Mouse (Mus musculus) hindbrain, postnatal 0 days (tissue): ENCODE data around the gene Dpp6. TPM values are rescaled to one million over a fixed set of nuclear protein-coding genes. Genes with fewer than 3 reads are reported as not detected.

Experiments used
- ATAC-seq: fragments of 200-750 bp; cut with Nextera tagmentation; 2 replicates; pipeline ENCODE4 v1.8.0; 2017; ENCODE audit warnings: mild to moderate bottlenecking, moderate TSS enrichment, moderate library complexity
- DNase-seq: peaks from one replicate; pipeline ENCODE4 v3.0.0-alpha.2; 2015; ENCODE audit warnings: low spot score
- H3K27ac ChIP-seq: fragments of 300-500 bp; sonication (generic); 2 replicates; pipeline ENCODE4 v1.5.1; 2014; ENCODE audit warnings: mild to moderate bottlenecking
- H3K27me3 ChIP-seq: fragments of 300-500 bp; sonication (generic); 2 replicates; pipeline ENCODE4 v1.6.1; 2014; ENCODE audit warnings: low read length, mixed read lengths; ENCODE audit not compliant: insufficient read depth
- H3K36me3 ChIP-seq: fragments of 300-500 bp; sonication (generic); 2 replicates; pipeline ENCODE4 v1.6.1; 2014; ENCODE audit warnings: low read length, mixed read lengths; ENCODE audit not compliant: insufficient read depth
- H3K4me1 ChIP-seq: fragments of 300-500 bp; sonication (generic); 2 replicates; pipeline ENCODE4 v1.6.1; 2014; ENCODE audit warnings: antibody characterized with exemption, low read length, mixed read lengths; ENCODE audit not compliant: insufficient read depth
- H3K4me2 ChIP-seq: fragments of 300-500 bp; sonication (generic); 2 replicates; pipeline ENCODE4 v1.6.1; 2014; ENCODE audit warnings: low read depth, mild to moderate bottlenecking, low read length, moderate library complexity, mixed read lengths
- H3K4me3 ChIP-seq: fragments of 300-500 bp; sonication (generic); 2 replicates; pipeline ENCODE4 v1.5.1; 2014; ENCODE audit warnings: low read length
- H3K9ac ChIP-seq: fragments of 300-500 bp; sonication (generic); replicated peaks from 2 replicates; pipeline ENCODE4 v1.6.1; 2014; ENCODE audit warnings: mild to moderate bottlenecking, low read length, moderate library complexity, mixed read lengths
- H3K9me3 ChIP-seq: fragments of 300-500 bp; sonication (generic); 2 replicates; pipeline ENCODE4 v1.6.1; 2016; ENCODE audit warnings: low read length, mixed read lengths
- CTCF ChIP-seq: IDR thresholded peaks from 2 replicates; pipeline ENCODE4 v1.5.1; 2016; ENCODE audit warnings: antibody characterized with exemption, control low read depth, low read depth
- WGBS: fragments of 180-500 bp; shearing (Covaris S2); extraction: QIAGEN DNeasy Blood & Tissue Kit; methylation state at CpG from one replicate; pipeline ENCODE4 v1.1.7; 2014; 5-methylcytosine and 5-hydroxymethylcytosine counted together
- polyA plus RNA-seq: library from polyadenylated mRNA; unstranded; fragments of >200 nt; fragmentation: Nextera tagmentation; extraction: Ambion mirVana; gene quantifications from 2 replicates; pipeline ENCODE4 v1.2.1, GENCODE M21; 2015
- total RNA-seq: library from RNA; depleted of rRNA; stranded (reverse); fragments of >200 nt; gene quantifications from 2 replicates; pipeline ENCODE4 v1.2.3, GENCODE M21; 2014

Dpp6 gene
- total and polyA plus RNA-seq, 2 experiments from 2014 or later, result 81.1 to 154 TPM

DNA sequence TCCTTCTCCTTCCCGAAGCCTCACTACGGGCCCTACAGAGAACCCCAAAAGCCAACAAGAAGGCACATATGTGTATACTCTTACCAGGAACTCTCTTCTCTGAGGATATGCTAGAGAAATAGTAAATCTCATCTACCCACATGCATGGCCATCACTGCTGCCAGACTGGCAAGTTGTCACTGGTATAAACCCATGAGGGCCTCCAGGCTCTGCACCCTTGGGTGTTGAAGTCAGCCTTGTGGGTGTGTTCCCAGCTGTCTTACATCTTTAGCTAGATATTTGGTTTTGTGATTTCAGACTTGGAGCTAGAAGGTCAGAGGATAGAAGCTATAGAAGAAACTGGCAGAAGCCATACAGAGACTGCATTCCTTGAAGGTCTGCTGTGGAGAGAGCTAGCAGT, 842.0 kb downstream of the Dpp6 start:
- Histone ChIP-seq H3K27ac (no peak overlapping the region), H3K4me2 (no peak overlapping the region), H3K9me3 (no peaks in the 10 kb centered on the region), H3K4me3 (no peak overlapping the region), H3K27me3 (no peaks in the 10 kb centered on the region), H3K9ac (no peak overlapping the region), H3K36me3 (peaks cover 10% of the 10 kb centered on the region), H3K4me1 (no peaks in the 10 kb centered on the region)
- 90% methylated on average over 2 of the region's 2 CpGs for WGBS
- no peak for DNase-seq
- no peak for TF ChIP-seq CTCF
- no peak for ATAC-seq

DNA sequence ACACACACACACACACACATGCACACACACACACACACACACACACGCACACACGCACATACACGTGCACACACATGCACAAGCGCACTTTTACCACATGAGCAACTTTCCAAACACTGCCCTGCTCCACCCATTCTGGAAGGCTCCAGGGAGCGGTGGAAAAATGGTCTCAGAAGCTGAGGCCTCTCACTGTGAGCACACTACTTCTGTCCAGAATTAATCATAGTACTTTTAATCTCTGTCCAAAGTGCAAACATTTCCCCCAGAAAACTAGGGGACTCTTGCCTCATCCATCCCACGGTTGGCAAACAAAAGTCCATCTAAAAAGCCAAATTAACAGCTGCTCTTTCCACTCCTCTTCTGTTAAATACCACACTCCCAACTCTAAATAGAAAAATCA, 842.8 kb downstream of the Dpp6 start:
- no peak for TF ChIP-seq CTCF
- Histone ChIP-seq H3K9me3 (no peaks in the 10 kb centered on the region), H3K27ac (no peak overlapping the region), H3K4me1 (no peaks in the 10 kb centered on the region), H3K4me3 (no peak overlapping the region), H3K4me2 (no peak overlapping the region), H3K36me3 (peaks cover 8% of the 10 kb centered on the region), H3K9ac (no peak overlapping the region), H3K27me3 (no peaks in the 10 kb centered on the region)
- 85% methylated on average over 6 of the region's 6 CpGs for WGBS
- no peak for DNase-seq
- no peak for ATAC-seq

GRCm38 (mm10) chr5:27664111-27664510, 847.1 kb downstream of the Dpp6 start:
- Histone ChIP-seq H3K4me1 (no peaks in the 10 kb centered on the region), H3K27ac (no peak overlapping the region), H3K9ac (no peak overlapping the region), H3K27me3 (no peaks in the 10 kb centered on the region), H3K36me3 (peaks cover 19% of the 10 kb centered on the region), H3K4me3 (no peak overlapping the region), H3K9me3 (no peaks in the 10 kb centered on the region), H3K4me2 (no peak overlapping the region)
- ATAC-seq (no peak), DNase-seq (no peak)
- WGBS, result 93% methylated on average over 4 of the region's 4 CpGs
- no peak for TF ChIP-seq CTCF

- ATAC-seq (no peak), DNase-seq (no peak)
- H3K4me2 ChIP-seq, result no peak overlapping the region
- no peak overlapping the region for H3K4me3 ChIP-seq
- H3K27ac ChIP-seq, result no peak overlapping the region
- no peaks in the 10 kb centered on the region for H3K27me3 ChIP-seq
- no peaks in the 10 kb centered on the region for H3K4me1 ChIP-seq
- 88% methylated on average over 2 of the region's 2 CpGs for WGBS
- TF ChIP-seq CTCF, result no peak
- no peaks in the 10 kb centered on the region for H3K9me3 ChIP-seq
- peaks cover 44% of the 10 kb centered on the region; the same call in 1 of the 2 replicates for H3K36me3 ChIP-seq
- H3K9ac ChIP-seq, result no peak overlapping the region
Observed at GRCm38 (mm10) chr5:27671487-27671886, 854.5 kb downstream of the Dpp6 start.

DNA sequence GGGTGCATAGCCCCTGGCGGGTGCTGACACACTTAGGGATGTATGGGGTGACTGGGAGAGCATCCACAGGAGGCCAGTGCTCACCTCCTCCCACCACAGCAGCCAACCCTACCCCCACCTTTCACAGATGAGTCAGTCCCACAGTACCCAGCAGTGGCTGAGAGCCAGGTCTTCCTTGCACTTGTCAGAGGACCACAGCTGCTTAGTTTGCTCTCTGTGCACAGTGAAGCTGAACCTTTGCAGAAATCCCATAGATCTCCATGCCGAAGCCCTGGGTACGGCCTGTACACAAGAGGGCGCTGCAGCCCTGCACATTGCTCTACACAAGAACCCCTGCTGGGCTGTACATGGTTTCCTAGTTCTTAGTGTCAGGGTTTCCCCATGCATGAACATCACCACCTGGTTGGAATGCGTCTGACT, 860.3 kb downstream of the Dpp6 start:
- WGBS, result 58% methylated on average over 5 of the region's 5 CpGs
- peak; percentile 66 for TF ChIP-seq CTCF
- peak; percentile 56 for DNase-seq

GRCm38 (mm10) chr5:27679151-27679550, 862.1 kb downstream of the Dpp6 start:
- no peak overlapping the region for H3K9ac ChIP-seq
- H3K27me3 ChIP-seq, result no peaks in the 10 kb centered on the region
- no peaks in the 10 kb centered on the region for H3K4me1 ChIP-seq
- ATAC-seq, result no peak
- no peaks in the 10 kb centered on the region for H3K9me3 ChIP-seq
- peaks cover 5% of the 10 kb centered on the region for H3K36me3 ChIP-seq
- no peak for TF ChIP-seq CTCF
- DNase-seq, result no peak
- 85% methylated on average over 1 of the region's 1 CpGs for WGBS
- H3K4me2 ChIP-seq, result no peak overlapping the region
- H3K4me3 ChIP-seq, result no peak overlapping the region
- no peak overlapping the region for H3K27ac ChIP-seq

More for the DNA sequence above, 860.3 kb downstream of the Dpp6 start:
- Histone ChIP-seq H3K36me3 (peaks cover 11% of the 10 kb centered on the region), H3K4me1 (no peaks in the 10 kb centered on the region), H3K27me3 (no peaks in the 10 kb centered on the region), H3K4me3 (no peak overlapping the region), H3K9me3 (no peaks in the 10 kb centered on the region), H3K9ac (no peak overlapping the region), H3K27ac (no peak overlapping the region), H3K4me2 (no peak overlapping the region)
- ATAC-seq, result peak; percentile 44

GRCm38 (mm10) chr5:27680476-27680875, 863.5 kb downstream of the Dpp6 start:
- ATAC-seq (no peak), DNase-seq (peak; percentile 44)
- H3K36me3 ChIP-seq, result peaks cover 3% of the 10 kb centered on the region; the same call in 1 of the 2 replicates
- 28% methylated on average over 5 of the region's 5 CpGs for WGBS
- H3K27me3 ChIP-seq, result no peaks in the 10 kb centered on the region
- no peak overlapping the region for H3K27ac ChIP-seq
- H3K9me3 ChIP-seq, result no peaks in the 10 kb centered on the region
- H3K4me1 ChIP-seq, result no peaks in the 10 kb centered on the region
- H3K4me2 ChIP-seq, result no peak overlapping the region
- H3K9ac ChIP-seq, result no peak overlapping the region
- TF ChIP-seq CTCF, result peak; percentile 70
- H3K4me3 ChIP-seq, result no peak overlapping the region
